Mouse (Mus musculus) embryonic facial prominence, embryonic 14.5 days (tissue): Measurements from ENCODE around the gene Tsga10. TPM values are rescaled to one million over a fixed set of nuclear protein-coding genes. Genes with fewer than 3 reads are reported as not detected.
A peak's percentile ranks its signal among the peaks of the same experiment; 100 is the strongest.

Experiments
- ATAC-seq: fragments of 200-750 bp; cut with Nextera tagmentation; 2 replicates; pipeline ENCODE4 v1.8.0; 2017; ENCODE audit warnings: low read depth, moderate number of reproducible peaks, moderate TSS enrichment
- DNase-seq: peaks from one replicate; pipeline ENCODE4 v3.0.0-alpha.2; 2015; ENCODE audit warnings: low spot score
- H3K27ac ChIP-seq: fragments of 300-500 bp; sonication (generic); replicated peaks from 2 replicates; pipeline ENCODE4 v1.5.1; 2014; ENCODE audit warnings: low read depth, mild to moderate bottlenecking, low read length, moderate library complexity
- H3K27me3 ChIP-seq: fragments of 300-500 bp; sonication (generic); replicated peaks from 2 replicates; pipeline ENCODE4 v1.6.1; 2014; ENCODE audit warnings: low read length; ENCODE audit not compliant: control insufficient read depth, insufficient read depth
- H3K36me3 ChIP-seq: fragments of 300-500 bp; sonication (generic); 2 replicates; pipeline ENCODE4 v1.6.1; 2014; ENCODE audit warnings: low read length, mixed read lengths; ENCODE audit not compliant: control insufficient read depth, insufficient read depth
- H3K4me1 ChIP-seq: fragments of 300-500 bp; sonication (generic); 2 replicates; pipeline ENCODE4 v1.6.1; 2014; ENCODE audit warnings: antibody characterized with exemption, low read length; ENCODE audit not compliant: control insufficient read depth, insufficient read depth
- H3K4me2 ChIP-seq: fragments of 300-500 bp; sonication (generic); 2 replicates; pipeline ENCODE4 v1.6.1; 2014; ENCODE audit warnings: low read depth, mild to moderate bottlenecking, low read length, moderate library complexity, mixed read lengths
- H3K4me3 ChIP-seq: fragments of 300-500 bp; sonication (generic); 2 replicates; pipeline ENCODE4 v1.5.1; 2014; ENCODE audit warnings: low read depth, mild to moderate bottlenecking, low read length
- H3K9ac ChIP-seq: fragments of 300-500 bp; sonication (generic); 2 replicates; pipeline ENCODE4 v1.6.1; 2014; ENCODE audit warnings: low read depth, mild to moderate bottlenecking, low read length, moderate library complexity, mixed read lengths
- H3K9me3 ChIP-seq: fragments of 300-500 bp; sonication (generic); 2 replicates; pipeline ENCODE4 v1.6.1; 2016; ENCODE audit warnings: low read length; ENCODE audit not compliant: control insufficient read depth
- WGBS: fragments of 180-500 bp; shearing (Covaris S2); extraction: QIAGEN DNeasy Blood & Tissue Kit; methylation state at CpG from one replicate; pipeline ENCODE4 v1.1.7; 2014; 5-methylcytosine and 5-hydroxymethylcytosine counted together
- polyA plus RNA-seq: library from polyadenylated mRNA; unstranded; fragments of >200 nt; fragmentation: Nextera tagmentation; extraction: Ambion mirVana; gene quantifications from 2 replicates; pipeline ENCODE4 v1.2.1, GENCODE M21; 2014

Gene Tsga10
- polyA plus RNA-seq, 1 experiment from 2014 or later: 7.2 TPM

- H3K4me2 ChIP-seq: no peak overlapping the region
- no peaks in the 10 kb centered on the region; the same call in 1 of the 2 replicates for H3K27me3 ChIP-seq
- no peaks in the 10 kb centered on the region for H3K4me1 ChIP-seq
- ATAC-seq (no peak), DNase-seq (no peak)
- WGBS: 66% methylated on average over 2 of the region's 2 CpGs
- H3K4me3 ChIP-seq: no peak overlapping the region
- H3K27ac ChIP-seq: no peak overlapping the region
- no peak overlapping the region for H3K9ac ChIP-seq
- no peaks in the 10 kb centered on the region for H3K9me3 ChIP-seq
- H3K36me3 ChIP-seq: no peaks in the 10 kb centered on the region
These were observed 127.3 kb downstream of the Tsga10 start for GRCm38 (mm10) chr1:37738895-37739294.

- no peak overlapping the region for H3K27ac ChIP-seq
- no peaks in the 10 kb centered on the region for H3K4me1 ChIP-seq
- no peaks in the 10 kb centered on the region for H3K27me3 ChIP-seq
- H3K9me3 ChIP-seq: no peaks in the 10 kb centered on the region
- 75% methylated on average over 4 of the region's 4 CpGs for WGBS
- H3K4me2 ChIP-seq: no peak overlapping the region
- no peaks in the 10 kb centered on the region for H3K36me3 ChIP-seq
- ATAC-seq (no peak), DNase-seq (no peak)
- no peak overlapping the region for H3K9ac ChIP-seq
- no peak overlapping the region for H3K4me3 ChIP-seq
These were observed 129.2 kb downstream of the Tsga10 start for GRCm38 (mm10) chr1:37737045-37737444.

- Histone ChIP-seq H3K4me2 (no peak overlapping the region), H3K9ac (no peak overlapping the region), H3K27me3 (no peaks in the 10 kb centered on the region), H3K27ac (no peak overlapping the region), H3K4me1 (no peaks in the 10 kb centered on the region), H3K36me3 (no peaks in the 10 kb centered on the region), H3K4me3 (no peak overlapping the region), H3K9me3 (no peaks in the 10 kb centered on the region)
- DNase-seq (no peak), ATAC-seq (no peak)
- 83% methylated on average over 5 of the region's 5 CpGs for WGBS
These were observed 130.3 kb downstream of the Tsga10 start for GRCm38 (mm10) chr1:37735932-37736331.

- no peak overlapping the region for H3K4me2 ChIP-seq
- WGBS: 71% methylated on average over 7 of the region's 7 CpGs
- H3K4me1 ChIP-seq: no peaks in the 10 kb centered on the region
- H3K36me3 ChIP-seq: no peaks in the 10 kb centered on the region
- H3K27ac ChIP-seq: no peak overlapping the region
- H3K27me3 ChIP-seq: no peaks in the 10 kb centered on the region
- ATAC-seq (no peak), DNase-seq (no peak)
- no peak overlapping the region for H3K4me3 ChIP-seq
- no peaks in the 10 kb centered on the region for H3K9me3 ChIP-seq
- no peak overlapping the region for H3K9ac ChIP-seq
These were observed 131.4 kb downstream of the Tsga10 start for GRCm38 (mm10) chr1:37734841-37735240.

GRCm38 (mm10) chr1:37729353-37729752 lies 136.9 kb downstream of the Tsga10 start:
- Histone ChIP-seq H3K9ac (no peak overlapping the region), H3K4me3 (no peak overlapping the region), H3K4me2 (no peak overlapping the region), H3K36me3 (no peaks in the 10 kb centered on the region), H3K4me1 (no peaks in the 10 kb centered on the region), H3K27ac (no peak overlapping the region), H3K27me3 (no peaks in the 10 kb centered on the region; the same call in 1 of the 2 replicates), H3K9me3 (no peaks in the 10 kb centered on the region)
- ATAC-seq (no peak), DNase-seq (no peak)
- WGBS: 70% methylated on average over 8 of the region's 8 CpGs

- no peak overlapping the region for H3K4me2 ChIP-seq
- H3K4me3 ChIP-seq: no peak overlapping the region
- ATAC-seq: no peak
- H3K9ac ChIP-seq: no peak overlapping the region
- H3K27ac ChIP-seq: no peak overlapping the region
- H3K27me3 ChIP-seq: no peaks in the 10 kb centered on the region; the same call in 1 of the 2 replicates
- H3K9me3 ChIP-seq: no peaks in the 10 kb centered on the region
- DNase-seq: peak; percentile 29
- H3K36me3 ChIP-seq: no peaks in the 10 kb centered on the region
- no peaks in the 10 kb centered on the region for H3K4me1 ChIP-seq
- WGBS: 55% methylated on average over 10 of the region's 10 CpGs
These were observed 138.2 kb downstream of the Tsga10 start for GRCm38 (mm10) chr1:37728053-37728452.

- Histone ChIP-seq H3K4me3 (no peak overlapping the region), H3K27ac (no peak overlapping the region), H3K27me3 (no peaks in the 10 kb centered on the region; the same call in 1 of the 2 replicates), H3K36me3 (no peaks in the 10 kb centered on the region), H3K4me1 (no peaks in the 10 kb centered on the region), H3K9ac (no peak overlapping the region), H3K9me3 (no peaks in the 10 kb centered on the region), H3K4me2 (no peak overlapping the region)
- 88% methylated on average over 7 of the region's 8 CpGs for WGBS
- ATAC-seq (no peak), DNase-seq (no peak)
These were observed 139.0 kb downstream of the Tsga10 start for GRCm38 (mm10) chr1:37727186-37727585.

GRCm38 (mm10) chr1:37726426-37726825 lies 139.8 kb downstream of the Tsga10 start:
- H3K27ac ChIP-seq: no peak overlapping the region
- H3K4me2 ChIP-seq: no peak overlapping the region
- H3K36me3 ChIP-seq: no peaks in the 10 kb centered on the region
- no peaks in the 10 kb centered on the region for H3K4me1 ChIP-seq
- 70% methylated on average over 8 of the region's 8 CpGs for WGBS
- H3K27me3 ChIP-seq: no peaks in the 10 kb centered on the region; the same call in none of the 2 replicates
- ATAC-seq (no peak), DNase-seq (no peak)
- no peak overlapping the region for H3K9ac ChIP-seq
- no peak overlapping the region for H3K4me3 ChIP-seq
- H3K9me3 ChIP-seq: no peaks in the 10 kb centered on the region

- peaks cover 4% of the 10 kb centered on the region for H3K27me3 ChIP-seq
- no peaks in the 10 kb centered on the region for H3K9me3 ChIP-seq
- H3K36me3 ChIP-seq: no peaks in the 10 kb centered on the region
- H3K4me2 ChIP-seq: no peak overlapping the region
- H3K4me1 ChIP-seq: no peaks in the 10 kb centered on the region
- no peak overlapping the region for H3K4me3 ChIP-seq
- DNase-seq: peak; percentile 6
- no peak overlapping the region for H3K9ac ChIP-seq
- no peak overlapping the region for H3K27ac ChIP-seq
- no peak for ATAC-seq
- 64% methylated on average over 12 of the region's 12 CpGs for WGBS
These were observed 140.3 kb downstream of the Tsga10 start for GRCm38 (mm10) chr1:37725880-37726279.
